Comparison of ENCODE assay signal across 8 mouse cellular contexts in the genomic region with DNA sequence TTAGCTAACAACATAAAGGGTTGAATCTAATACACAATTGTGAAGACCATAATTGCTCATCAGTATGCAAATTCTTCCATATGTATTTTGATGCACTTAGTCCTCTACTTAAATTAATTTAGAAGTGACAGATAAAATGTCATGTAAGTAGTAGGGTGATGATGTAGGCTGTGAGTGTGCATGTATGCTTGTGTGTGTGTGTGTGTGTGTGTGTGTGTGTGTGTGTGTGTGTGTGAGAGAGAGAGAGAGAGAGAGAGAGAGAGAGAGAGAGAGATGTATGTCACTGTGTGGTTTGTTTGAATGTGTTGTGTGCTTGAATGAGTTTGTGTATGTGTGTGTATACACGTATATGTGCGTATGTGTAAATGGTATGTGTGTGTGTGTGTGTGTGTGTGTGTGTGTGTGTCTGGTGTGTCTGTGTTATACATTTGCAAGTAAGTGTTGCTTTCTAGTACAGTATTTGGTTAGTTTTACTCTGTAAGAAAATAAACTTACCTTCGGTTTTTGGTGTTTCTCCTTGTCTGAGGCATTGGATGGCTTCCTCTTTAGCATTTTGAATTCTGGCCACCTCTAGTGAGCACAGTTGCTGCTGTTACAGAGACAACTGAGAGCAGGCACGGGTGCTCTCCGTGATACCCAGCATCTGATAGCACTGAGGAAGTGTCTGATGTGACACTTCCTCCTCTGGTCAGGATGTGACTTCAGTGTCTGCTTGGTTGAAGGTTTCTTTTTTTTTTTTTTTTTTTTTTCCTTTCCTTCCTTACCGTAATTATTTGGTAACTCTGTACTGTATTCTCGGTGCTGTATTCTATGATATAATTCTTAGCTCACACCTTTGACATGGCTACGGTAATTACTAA.
A peak's percentile ranks its signal among the peaks of the same experiment; 100 is the strongest.
DNase-seq lines count a peak whose midpoint lies in the region; ATAC-seq and TF ChIP-seq lines count a peak whose summit lies in the region.

No protein-coding gene starts in this region.

- no peak overlapping the region for H3K4me3 ChIP-seq in liver, adult 2 months (ENCODE audit: insufficient read depth, low read depth, low read length)
- H3K4me3 ChIP-seq in midbrain, embryonic 15.5 days: no peak overlapping the region

- no peaks in the 10 kb centered on the region for H3K79me2 ChIP-seq in liver, adult 2 months (ENCODE audit: control insufficient read depth, insufficient read depth, low read length)

- no peak for TF ChIP-seq CTCF in liver, adult 2 months (IDR thresholded peaks at IDR 0.05; ENCODE audit: low read depth, low read length)

- H3K27me3 ChIP-seq in liver, adult 2 months (ENCODE audit: control insufficient read depth, insufficient read depth, low read length): no peaks in the 10 kb centered on the region
- H3K27me3 ChIP-seq in midbrain, embryonic 15.5 days (replicated peaks): no peaks in the 10 kb centered on the region

- no peaks in the 10 kb centered on the region for H3K36me3 ChIP-seq in liver, adult 2 months (ENCODE audit: control insufficient read depth, insufficient read depth, low read length)
- H3K36me3 ChIP-seq in midbrain, embryonic 15.5 days (replicated peaks): no peaks in the 10 kb centered on the region

- 64% methylated on average over 8 of the region's 8 CpGs for WGBS in liver, adult 2 months
- 80% methylated on average over 8 of the region's 8 CpGs for WGBS in midbrain, embryonic 15.5 days

- H3K4me2 ChIP-seq in midbrain, embryonic 15.5 days: no peak overlapping the region

- H3K9ac ChIP-seq in liver, adult 2 months (ENCODE audit: low read depth, low read length): no peak overlapping the region
- no peak overlapping the region for H3K9ac ChIP-seq in midbrain, embryonic 15.5 days

- ATAC-seq in frontal cortex, adult (ENCODE audit: low TSS enrichment): peak; percentile 57
- peak; percentile 99 for ATAC-seq in neutrophil, adult 5-6 weeks (ENCODE audit: extremely low read depth, insufficient number of reproducible peaks, low FRiP score, poor library complexity, severe bottlenecking)
- no peak for ATAC-seq in midbrain, embryonic 15.5 days (replicated peaks)

- no peak for DNase-seq in frontal cortex, postnatal 36 days (ENCODE audit: low spot score in 2 of 2)
- DNase-seq in MEL-GATA-1-ER (ENCODE audit: extremely low read depth, low read depth): peak; percentile 93
- DNase-seq in liver, adult 2 months (ENCODE audit: extremely low read depth, low read depth, low spot score): peak; percentile 34
- DNase-seq in testis, postnatal 10 days (ENCODE audit: low spot score): no peak
- no peak for DNase-seq in adipocyte (ENCODE audit: low spot score)

- no peaks in the 10 kb centered on the region for H3K4me1 ChIP-seq in liver, adult 2 months (ENCODE audit: control insufficient read depth, insufficient read depth, low read length)
- no peaks in the 10 kb centered on the region for H3K4me1 ChIP-seq in midbrain, embryonic 15.5 days

- H3K27ac ChIP-seq in liver, adult 2 months (replicated peaks; ENCODE audit: insufficient read depth, low read depth, low read length): no peak overlapping the region
- no peak overlapping the region for H3K27ac ChIP-seq in midbrain, embryonic 15.5 days

- no peak for TF ChIP-seq POLR2A in liver, adult 2 months (IDR thresholded peaks at IDR 0.05; ENCODE audit: extremely low read depth, insufficient read depth, low read length)

- H3K9me3 ChIP-seq in midbrain, embryonic 15.5 days: no peaks in the 10 kb centered on the region

Comparison
In these comparisons a context has a peak if more than half of its experiments do, and no peak if none do; other contexts are left out.
1. DNase-seq: peak in MEL-GATA-1-ER (single experiment) and liver, adult 2 months (single experiment); none in frontal cortex, postnatal 36 days (0 of 2), testis, postnatal 10 days (single experiment) and adipocyte (single experiment).